Mouse (Mus musculus): ENCODE measurements around the gene Il11ra1. TPM values are rescaled to one million over a fixed set of nuclear protein-coding genes. Genes with fewer than 3 reads are reported as not detected.
"Not testable (repeated sequence)": the region's sequence is repeated elsewhere in the genome, so short reads cannot be mapped to it uniquely, and the experiment has no call there.

Il11ra1 gene
- polyA plus RNA-seq, 1 experiment from 2014 or later = 153 TPM

- not testable (repeated sequence) for H3K4me1 ChIP-seq; H3K4me2 ChIP-seq; ATAC-seq (ENCODE audit: insufficient read depth, low FRiP score, low read depth); H3K36me3 ChIP-seq; H3K9ac ChIP-seq; H3K4me3 ChIP-seq (replicated peaks); H3K27me3 ChIP-seq (replicated peaks); H3K27ac ChIP-seq; H3K9me3 ChIP-seq
- WGBS = 72% methylated on average over 1 of the region's 1 CpGs
These were observed 76.1 kb downstream of the Il11ra1 start for GRCm38 (mm10) chr4:41775840-41776239.

GRCm38 (mm10) chr4:41781271-41781670 is 81.5 kb downstream of the Il11ra1 start:
- H3K4me3 ChIP-seq (replicated peaks); H3K9ac ChIP-seq; H3K36me3 ChIP-seq; H3K4me1 ChIP-seq; H3K27me3 ChIP-seq (replicated peaks); ATAC-seq (ENCODE audit: insufficient read depth, low FRiP score, low read depth); H3K9me3 ChIP-seq; H3K4me2 ChIP-seq; H3K27ac ChIP-seq: not testable (repeated sequence)
- 33% methylated on average over 9 of the region's 9 CpGs for WGBS

- not testable (repeated sequence) for H3K4me2 ChIP-seq; H3K27me3 ChIP-seq (replicated peaks); H3K9ac ChIP-seq; H3K36me3 ChIP-seq; H3K27ac ChIP-seq; H3K9me3 ChIP-seq; H3K4me1 ChIP-seq; ATAC-seq (ENCODE audit: insufficient read depth, low FRiP score, low read depth); H3K4me3 ChIP-seq (replicated peaks)
- WGBS = 20% methylated on average over 16 of the region's 21 CpGs
These were observed 82.1 kb downstream of the Il11ra1 start for GRCm38 (mm10) chr4:41781748-41782485.

- 54% methylated on average over 4 of the region's 4 CpGs for WGBS
- ATAC-seq (ENCODE audit: insufficient read depth, low FRiP score, low read depth); H3K4me3 ChIP-seq (replicated peaks): not testable (repeated sequence)
These were observed 82.9 kb downstream of the Il11ra1 start for GRCm38 (mm10) chr4:41782711-41783110.

GRCm38 (mm10) chr4:41783197-41783596 is 83.4 kb downstream of the Il11ra1 start:
- H3K9ac ChIP-seq; H3K27ac ChIP-seq; ATAC-seq (ENCODE audit: insufficient read depth, low FRiP score, low read depth); H3K4me2 ChIP-seq; H3K27me3 ChIP-seq (replicated peaks); H3K4me1 ChIP-seq; H3K4me3 ChIP-seq (replicated peaks); H3K36me3 ChIP-seq; H3K9me3 ChIP-seq: not testable (repeated sequence)
- 46% methylated on average over 3 of the region's 3 CpGs for WGBS

More at GRCm38 (mm10) chr4:41782711-41783110, 82.9 kb downstream of the Il11ra1 start:
- not testable (repeated sequence) for H3K9ac ChIP-seq; H3K36me3 ChIP-seq; H3K4me2 ChIP-seq; H3K4me1 ChIP-seq; H3K27me3 ChIP-seq (replicated peaks); H3K27ac ChIP-seq; H3K9me3 ChIP-seq

Other genes with a start within 250 kb of the Il11ra1 start
- gene Kif24, start 235.1 kb upstream of the Il11ra1 start, polyA plus RNA-seq (2015; fragmentation: Nextera tagmentation; extraction: Ambion mirVana) = 5.5 and 6.1 TPM in 2 replicates
- 48.0 and 55.7 TPM in 2 replicates for gene Nudt2, start 234.8 kb upstream of the Il11ra1 start, polyA plus RNA-seq (2015; fragmentation: Nextera tagmentation; extraction: Ambion mirVana)
- gene AI464131, start 196.9 kb upstream of the Il11ra1 start, polyA plus RNA-seq (2015; fragmentation: Nextera tagmentation; extraction: Ambion mirVana) = 5.7 and 6.4 TPM in 2 replicates
- gene 1110017D15Rik, start 182.7 kb upstream of the Il11ra1 start, polyA plus RNA-seq (2015; fragmentation: Nextera tagmentation; extraction: Ambion mirVana) = 0.30 and 0.55 TPM in 2 replicates
- gene Fam219a, start 130.5 kb upstream of the Il11ra1 start, polyA plus RNA-seq (2015; fragmentation: Nextera tagmentation; extraction: Ambion mirVana) = 2.9 and 3.5 TPM in 2 replicates
- gene Dnaic1, start 130.2 kb upstream of the Il11ra1 start, polyA plus RNA-seq (2015; fragmentation: Nextera tagmentation; extraction: Ambion mirVana) = 3.0 and 3.7 TPM in 2 replicates
- gene Enho, start 59.7 kb upstream of the Il11ra1 start, polyA plus RNA-seq (2015; fragmentation: Nextera tagmentation; extraction: Ambion mirVana) = 18.3 and 24.0 TPM in 2 replicates
- gene Cntfr, start 2.9 kb upstream of the Il11ra1 start, polyA plus RNA-seq (2015; fragmentation: Nextera tagmentation; extraction: Ambion mirVana) = 8.3 and 11.8 TPM in 2 replicates
- gene Rpp25l, start 13.5 kb downstream of the Il11ra1 start, polyA plus RNA-seq (2015; fragmentation: Nextera tagmentation; extraction: Ambion mirVana) = 59.5 and 61.1 TPM in 2 replicates
- gene Dctn3, start 23.2 kb downstream of the Il11ra1 start, polyA plus RNA-seq (2015; fragmentation: Nextera tagmentation; extraction: Ambion mirVana) = 124 and 130 TPM in 2 replicates
- gene Arid3c, start 31.2 kb downstream of the Il11ra1 start, polyA plus RNA-seq (2015; fragmentation: Nextera tagmentation; extraction: Ambion mirVana) = not detected in 2 replicates
- 39.6 and 47.9 TPM in 2 replicates for gene Galt, start 55.2 kb downstream of the Il11ra1 start, polyA plus RNA-seq (2015; fragmentation: Nextera tagmentation; extraction: Ambion mirVana)
- 81.6 and 82.2 TPM in 2 replicates for gene Sigmar1, start 56.2 kb downstream of the Il11ra1 start, polyA plus RNA-seq (2015; fragmentation: Nextera tagmentation; extraction: Ambion mirVana)
- 31.5 and 33.7 TPM in 2 replicates for gene Ccl27a, start 74.3 kb downstream of the Il11ra1 start, polyA plus RNA-seq (2015; fragmentation: Nextera tagmentation; extraction: Ambion mirVana)
- gene Gm21541, start 203.6 kb downstream of the Il11ra1 start, polyA plus RNA-seq (2015; fragmentation: Nextera tagmentation; extraction: Ambion mirVana) = 21.4 and 22.9 TPM in 2 replicates
- gene Gm20878, start 241.6 kb downstream of the Il11ra1 start, polyA plus RNA-seq (2015; fragmentation: Nextera tagmentation; extraction: Ambion mirVana) = 2.1 and 2.7 TPM in 2 replicates